Mouse (Mus musculus) liver, adult (tissue): Measurements from ENCODE around the gene Cpne5.

Experiments
- GATA4 ChIP-seq: IDR thresholded peaks from 2 replicates; pipeline ENCODE4 v1.6.1; 2014; ENCODE audit warnings: mild to moderate bottlenecking, low read length; ENCODE audit not compliant: insufficient replicate concordance

Cpne5 gene

GRCm38 (mm10) chr17:29113591-29114352, 124.2 kb downstream of the Cpne5 start, which contains the start of gene Rab44:
Gene Rab44, plus strand, starts transcription at chr17:29114145.
- TF ChIP-seq GATA4 = no peak

GRCm38 (mm10) chr17:29111332-29111731, 126.6 kb downstream of the Cpne5 start:
- TF ChIP-seq GATA4 = no peak
